Mouse (Mus musculus) intestine, embryonic 14.5 days (tissue): ENCODE measurements around the gene Uhrf1. TPM values are rescaled to one million over a fixed set of nuclear protein-coding genes. Genes with fewer than 3 reads are reported as not detected.

ENCODE experiments used
- ATAC-seq: fragments of 200-750 bp; cut with Nextera tagmentation; replicated peaks from 2 replicates; pipeline ENCODE4 v1.8.0; 2017; ENCODE audit warnings: low read depth, moderate number of reproducible peaks, moderate TSS enrichment, moderate library complexity; ENCODE audit not compliant: low FRiP score, low TSS enrichment
- DNase-seq: peaks from one replicate; pipeline ENCODE4 v3.0.0-alpha.2; 2018; ENCODE audit warnings: low spot score
- H3K27ac ChIP-seq: fragments of 300-500 bp; sonication (generic); 2 replicates; pipeline ENCODE4 v1.5.1; 2014; ENCODE audit warnings: low read depth, mild to moderate bottlenecking, control low read depth
- H3K27me3 ChIP-seq: fragments of 300-500 bp; sonication (generic); replicated peaks from 2 replicates; pipeline ENCODE4 v1.6.1; 2014; ENCODE audit warnings: low read length, control low read depth; ENCODE audit not compliant: control insufficient read depth, insufficient read depth
- H3K36me3 ChIP-seq: fragments of 300-500 bp; sonication (generic); 2 replicates; pipeline ENCODE4 v1.6.1; 2014; ENCODE audit warnings: low read length, control low read depth; ENCODE audit not compliant: control insufficient read depth, insufficient read depth
- H3K4me1 ChIP-seq: fragments of 300-500 bp; sonication (generic); replicated peaks from 2 replicates; pipeline ENCODE4 v1.6.1; 2014; ENCODE audit warnings: low read length, control low read depth, mixed read lengths; ENCODE audit not compliant: control insufficient read depth, insufficient read depth
- H3K4me2 ChIP-seq: fragments of 300-500 bp; sonication (generic); 2 replicates; pipeline ENCODE4 v1.6.1; 2014; ENCODE audit warnings: low read length
- H3K4me3 ChIP-seq: fragments of 300-500 bp; sonication (generic); 2 replicates; pipeline ENCODE4 v1.5.1; 2014; ENCODE audit warnings: low read depth, low read length, control low read depth, mixed read lengths
- H3K9ac ChIP-seq: fragments of 300-500 bp; sonication (generic); 2 replicates; pipeline ENCODE4 v1.6.1; 2014; ENCODE audit warnings: mild to moderate bottlenecking, low read length
- H3K9me3 ChIP-seq: fragments of 300-500 bp; sonication (generic); 2 replicates; pipeline ENCODE4 v1.6.1; 2016; ENCODE audit warnings: low read length, control low read depth; ENCODE audit not compliant: control insufficient read depth
- WGBS: fragments of 180-500 bp; shearing (Covaris S2); extraction: QIAGEN DNeasy Blood & Tissue Kit; methylation state at CpG from one replicate; pipeline ENCODE4 v1.1.7; 2014; 5-methylcytosine and 5-hydroxymethylcytosine counted together
- polyA plus RNA-seq: library from polyadenylated mRNA; unstranded; fragments of >200 nt; fragmentation: Nextera tagmentation; extraction: Ambion mirVana; gene quantifications from 2 replicates; pipeline ENCODE4 v1.2.1, GENCODE M21; 2014

Gene Uhrf1
- polyA plus RNA-seq, 1 experiment from 2014 or later = 122 TPM

DNA sequence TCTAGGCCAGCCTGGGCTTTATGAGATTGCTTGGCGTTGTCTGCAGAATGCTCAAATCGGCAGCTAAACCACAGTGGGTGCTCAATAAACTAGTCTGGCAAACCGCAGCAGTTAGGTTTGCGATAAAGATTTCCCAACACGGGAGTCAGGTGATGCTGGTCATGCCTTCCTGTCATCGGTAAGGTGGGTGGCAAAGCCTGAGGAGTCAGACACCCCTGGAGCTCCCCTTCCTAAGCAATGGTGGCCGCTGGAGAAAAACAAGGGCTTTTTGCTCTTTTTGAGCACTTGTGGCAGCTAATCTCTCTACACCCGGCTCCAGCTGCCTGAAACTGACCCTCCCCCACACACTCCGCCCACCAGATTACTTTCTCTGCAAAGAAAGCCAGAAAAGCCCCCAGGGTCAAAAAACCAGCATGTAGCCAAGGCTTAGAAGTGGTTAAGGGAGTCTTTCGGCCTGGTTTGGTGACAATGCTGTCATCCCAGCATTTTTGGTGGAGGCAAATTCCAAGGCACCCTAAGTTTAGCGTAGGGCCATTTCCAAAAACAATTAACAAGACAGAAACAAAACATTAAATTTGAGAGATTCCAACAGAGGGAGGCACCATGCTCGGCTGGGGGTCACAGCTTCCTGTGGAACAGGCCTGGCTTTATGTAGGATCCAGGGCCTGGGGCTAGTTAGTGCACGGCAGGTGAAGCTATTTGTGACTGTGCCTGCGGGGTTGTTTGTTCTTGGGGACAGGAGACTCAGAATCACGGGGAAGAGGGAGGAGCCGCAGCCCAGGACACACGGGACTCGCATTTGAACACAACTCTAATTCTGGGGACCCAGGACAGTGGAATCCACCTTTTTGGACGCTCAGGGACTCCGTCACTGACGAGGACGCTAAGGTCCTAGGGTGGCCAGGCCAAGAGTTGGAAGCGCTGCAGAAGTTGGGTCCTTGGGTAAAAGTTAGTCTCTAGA is 13.5 kb upstream of the Uhrf1 start:
- peak overlapping the region; percentile 57 for H3K4me2 ChIP-seq
- WGBS = 4% methylated on average over 23 of the region's 23 CpGs
- peak overlapping the region; percentile 83 for H3K9ac ChIP-seq
- H3K27ac ChIP-seq = peak overlapping the region; percentile 92
- DNase-seq (peak; percentile 80), ATAC-seq (no peak; the same call in 1 of the 2 replicates)
- H3K9me3 ChIP-seq = no peaks in the 10 kb centered on the region
- peaks cover 22% of the 10 kb centered on the region for H3K36me3 ChIP-seq
- peak overlapping the region; percentile 52 for H3K4me3 ChIP-seq
- H3K4me1 ChIP-seq = peaks cover 25% of the 10 kb centered on the region
- no peaks in the 10 kb centered on the region for H3K27me3 ChIP-seq

DNA sequence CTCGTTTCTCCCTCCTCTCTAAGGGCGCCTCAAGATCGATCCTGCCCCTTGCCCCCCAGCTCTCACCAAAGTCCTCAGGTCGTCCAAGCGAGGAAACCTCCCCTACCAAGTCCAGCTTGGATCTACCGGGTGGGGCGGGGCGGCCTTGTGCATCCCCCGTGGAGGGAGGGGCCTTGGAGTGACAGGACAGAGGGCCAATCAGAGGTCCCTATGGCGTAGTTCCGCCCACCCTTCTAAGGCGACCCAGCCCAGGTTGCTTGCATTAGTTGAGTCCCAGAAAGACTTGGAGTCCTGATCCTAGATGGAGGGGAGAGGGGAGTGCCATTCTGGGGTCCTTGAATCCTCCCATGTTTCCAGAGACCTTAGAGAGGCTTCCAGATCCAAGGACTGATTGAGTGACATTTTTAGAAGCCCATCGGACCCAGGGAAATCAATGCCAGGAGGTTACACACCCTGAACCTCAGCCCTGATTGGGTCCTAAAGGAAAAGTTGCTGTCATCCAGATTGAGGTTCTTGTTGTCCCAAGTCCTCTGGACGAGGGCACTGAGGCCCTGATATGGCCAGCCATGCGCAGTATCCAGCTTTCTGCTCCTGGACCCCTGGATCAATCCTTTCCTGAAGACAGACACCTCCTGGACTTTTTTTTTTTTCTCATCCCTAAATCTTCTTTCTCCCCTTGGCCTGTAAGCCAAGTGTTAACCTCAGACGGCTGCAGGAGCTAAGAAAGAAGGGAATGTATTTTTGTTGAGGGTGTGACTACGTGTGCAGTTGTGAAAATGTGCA is 12.5 kb upstream of the Uhrf1 start:
- peak overlapping the region; percentile 52 for H3K4me3 ChIP-seq
- ATAC-seq = peak; percentile 89
- 5% methylated on average over 17 of the region's 17 CpGs for WGBS
- H3K4me2 ChIP-seq = peak overlapping the region; percentile 57
- peak overlapping the region; percentile 92 for H3K27ac ChIP-seq
- H3K9me3 ChIP-seq = no peaks in the 10 kb centered on the region
- DNase-seq = peak; percentile 100
- H3K9ac ChIP-seq = peak overlapping the region; percentile 83
- peaks cover 13% of the 10 kb centered on the region for H3K36me3 ChIP-seq
- H3K27me3 ChIP-seq = no peaks in the 10 kb centered on the region
- peaks cover 25% of the 10 kb centered on the region for H3K4me1 ChIP-seq

GRCm38 (mm10) chr17:56291171-56291511 is 12.0 kb upstream of the Uhrf1 start:
- H3K9ac ChIP-seq = peak overlapping the region; percentile 29
- 2% methylated on average over 16 of the region's 16 CpGs for WGBS
- no peaks in the 10 kb centered on the region for H3K27me3 ChIP-seq
- H3K4me2 ChIP-seq = peak overlapping the region; percentile 57
- H3K36me3 ChIP-seq = peaks cover 7% of the 10 kb centered on the region
- peak; percentile 91 for DNase-seq
- peak overlapping the region; percentile 92 for H3K27ac ChIP-seq
- peak overlapping the region; percentile 52; the same call in 1 of the 2 replicates for H3K4me3 ChIP-seq
- ATAC-seq = peak; percentile 89
- H3K4me1 ChIP-seq = peaks cover 25% of the 10 kb centered on the region
- H3K9me3 ChIP-seq = no peaks in the 10 kb centered on the region

DNA sequence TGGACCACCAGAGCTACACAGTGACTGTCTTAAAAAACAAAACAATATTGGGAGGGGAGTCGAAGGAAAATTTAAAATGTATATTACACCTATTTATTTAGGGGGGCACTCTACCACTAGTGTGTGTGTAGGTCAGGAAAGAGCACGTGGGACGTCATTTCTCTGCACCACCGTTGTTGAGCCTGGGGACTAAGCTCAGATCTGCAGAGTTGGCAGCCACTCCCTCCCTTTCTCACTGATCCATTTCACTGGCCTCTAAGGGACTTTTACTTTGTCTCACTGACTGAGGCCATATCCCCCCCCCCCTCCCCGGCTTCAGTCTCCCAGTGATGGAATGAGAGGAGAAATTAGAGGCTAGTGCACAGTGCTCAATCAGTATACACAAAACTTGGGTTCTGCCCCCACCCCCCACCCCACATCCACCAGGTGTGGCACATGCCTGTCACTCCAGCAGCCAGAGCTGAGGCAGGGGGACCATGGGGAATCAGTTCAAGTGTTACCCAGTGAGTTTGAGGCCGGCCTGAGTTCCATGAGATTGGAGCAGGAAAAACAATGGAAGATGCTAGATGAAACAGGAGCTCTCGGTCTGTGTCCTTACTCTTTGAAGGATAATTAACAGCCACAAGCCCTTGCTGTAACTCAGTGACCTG is 11.2 kb upstream of the Uhrf1 start:
- no peak for ATAC-seq
- 84% methylated on average over 7 of the region's 7 CpGs for WGBS
- Histone ChIP-seq H3K4me3 (no peak overlapping the region), H3K27ac (peak overlapping the region; percentile 92), H3K36me3 (no peaks in the 10 kb centered on the region), H3K9ac (no peak overlapping the region), H3K4me2 (no peak overlapping the region; the same call in 1 of the 2 replicates), H3K27me3 (no peaks in the 10 kb centered on the region), H3K4me1 (peaks cover 25% of the 10 kb centered on the region), H3K9me3 (no peaks in the 10 kb centered on the region)
- no peak for DNase-seq

- 92% methylated on average over 4 of the region's 4 CpGs for WGBS
- ATAC-seq = no peak
- Histone ChIP-seq H3K4me3 (no peak within 1 kb of the TSS), H3K9me3 (no peaks in the 10 kb centered on the region), H3K36me3 (no peaks in the 10 kb centered on the region), H3K27ac (peak within 1 kb of the TSS; percentile 92; the same call in 1 of the 2 replicates), H3K4me1 (peaks cover 22% of the 10 kb centered on the region), H3K27me3 (no peaks in the 10 kb centered on the region), H3K4me2 (no peak within 1 kb of the TSS), H3K9ac (no peak within 1 kb of the TSS)
- DNase-seq = no peak
Measured at GRCm38 (mm10) chr17:56292531-56293222, 10.4 kb upstream of the Uhrf1 start, which contains the start of gene Plin3. Gene Plin3, minus strand, starts transcription at chr17:56292873.

GRCm38 (mm10) chr17:56293291-56293690 is 9.8 kb upstream of the Uhrf1 start:
- DNase-seq (no peak), ATAC-seq (no peak)
- no peaks in the 10 kb centered on the region for H3K9me3 ChIP-seq
- no peak overlapping the region for H3K4me2 ChIP-seq
- H3K4me3 ChIP-seq = no peak overlapping the region
- no peak overlapping the region for H3K9ac ChIP-seq
- H3K27me3 ChIP-seq = no peaks in the 10 kb centered on the region
- peaks cover 16% of the 10 kb centered on the region for H3K4me1 ChIP-seq
- H3K36me3 ChIP-seq = no peaks in the 10 kb centered on the region
- no peak overlapping the region for H3K27ac ChIP-seq
- 57% methylated on average over 1 of the region's 1 CpGs for WGBS

DNA sequence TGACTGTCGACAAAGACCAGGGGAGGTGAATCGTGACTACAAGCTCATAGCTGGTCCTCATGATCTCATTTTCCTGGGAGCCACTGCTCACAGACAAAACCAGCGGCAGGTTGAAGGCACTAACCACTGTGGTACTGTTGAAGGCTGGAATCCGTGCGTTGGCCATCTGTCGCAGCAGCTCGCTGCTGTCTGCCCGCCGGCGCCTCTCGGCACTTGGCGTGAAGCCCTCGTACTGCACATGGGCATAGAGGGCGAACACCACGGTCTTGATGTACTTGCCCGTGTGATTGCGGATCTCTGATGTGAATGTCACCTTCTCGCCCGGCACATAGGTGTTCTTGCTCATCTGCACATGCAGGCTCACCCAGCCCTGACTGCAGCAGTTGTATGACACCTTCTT is 8.9 kb upstream of the Uhrf1 start:
- Histone ChIP-seq H3K27ac (no peak overlapping the region), H3K9me3 (no peaks in the 10 kb centered on the region), H3K4me3 (no peak overlapping the region), H3K27me3 (no peaks in the 10 kb centered on the region), H3K36me3 (no peaks in the 10 kb centered on the region), H3K9ac (no peak overlapping the region), H3K4me2 (no peak overlapping the region), H3K4me1 (peaks cover 7% of the 10 kb centered on the region)
- WGBS = 89% methylated on average over 19 of the region's 19 CpGs
- DNase-seq (no peak), ATAC-seq (no peak)

DNA sequence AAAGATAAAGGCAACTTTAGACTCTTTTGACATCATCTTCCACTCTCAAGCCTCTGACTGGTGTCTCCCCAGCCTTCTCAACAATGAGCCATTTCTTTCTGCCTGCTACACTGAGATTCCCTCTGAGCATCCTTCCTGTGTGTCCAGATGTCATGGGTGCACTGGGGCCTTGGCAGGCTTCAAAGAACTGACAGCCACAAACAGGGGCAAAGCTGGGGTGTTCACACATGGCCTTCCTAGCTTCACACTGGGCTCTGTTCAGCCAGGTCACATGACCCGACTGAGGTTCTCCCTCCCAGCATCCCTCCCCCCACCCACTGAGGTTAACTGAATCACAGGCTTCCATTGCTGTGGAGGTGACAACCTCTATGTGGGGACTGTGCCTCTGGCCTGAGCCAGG is 6.9 kb upstream of the Uhrf1 start:
- H3K9me3 ChIP-seq = no peaks in the 10 kb centered on the region
- H3K4me1 ChIP-seq = no peaks in the 10 kb centered on the region; the same call in 1 of the 2 replicates
- no peak overlapping the region for H3K4me2 ChIP-seq
- H3K27me3 ChIP-seq = no peaks in the 10 kb centered on the region
- H3K27ac ChIP-seq = no peak overlapping the region
- no peak overlapping the region for H3K4me3 ChIP-seq
- no peaks in the 10 kb centered on the region for H3K36me3 ChIP-seq
- ATAC-seq (no peak), DNase-seq (no peak)
- WGBS = 82% methylated on average over 1 of the region's 1 CpGs
- H3K9ac ChIP-seq = no peak overlapping the region
